Mouse (Mus musculus): Measurements from ENCODE around the gene E030018B13Rik. TPM values are rescaled to one million over a fixed set of nuclear protein-coding genes. Genes with fewer than 3 reads are reported as not detected.

The E030018B13Rik gene
- polyA plus RNA-seq, 1 experiment from 2014 or later = 0.25 TPM

DNA sequence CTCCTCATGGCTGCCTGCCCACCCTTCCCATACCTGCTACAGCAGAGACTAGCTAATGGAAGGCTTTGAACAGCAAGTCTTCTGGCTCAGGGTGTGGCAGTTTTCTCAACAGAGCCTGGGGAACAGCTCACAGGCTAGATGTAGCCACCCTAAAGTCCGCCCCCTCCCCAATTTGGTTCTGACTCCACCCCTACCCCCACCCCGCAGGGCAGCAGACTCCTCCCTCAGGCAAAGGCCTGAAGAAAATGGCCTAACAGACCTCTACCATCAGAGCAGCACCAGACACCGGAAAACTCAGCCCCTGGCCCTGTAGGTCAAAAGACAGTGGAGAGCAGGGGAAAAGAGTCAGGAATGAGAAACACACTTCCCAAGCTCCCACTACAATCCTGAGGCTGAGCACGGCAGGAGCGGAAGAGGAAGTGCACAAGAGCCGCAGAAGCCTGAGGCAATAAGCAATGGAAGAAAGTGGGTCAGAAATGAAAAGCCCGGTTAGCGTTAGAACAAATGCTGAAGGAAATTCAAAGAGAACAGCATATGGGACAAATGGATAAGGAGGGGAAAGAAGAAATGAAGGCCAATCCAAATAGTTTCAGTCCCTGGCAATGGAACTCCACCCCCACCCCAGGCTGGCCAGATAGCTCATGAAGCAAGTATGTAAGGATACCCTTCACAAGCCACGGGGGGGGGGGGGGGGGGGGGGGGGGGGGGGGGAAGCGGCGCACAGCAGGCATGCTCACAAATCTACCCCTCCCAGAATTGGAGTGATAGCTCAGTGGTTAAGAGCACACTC is 8.0 kb upstream of the E030018B13Rik start:
- no peak overlapping the region for H3K4me2 ChIP-seq (replicated peaks; ENCODE audit: low read depth, low read length)

GRCm38 (mm10) chr7:63910225-63910624 is 6.4 kb upstream of the E030018B13Rik start:
- peaks cover 49% of the 10 kb centered on the region for H3K4me1 ChIP-seq (ENCODE audit: control insufficient read depth, insufficient read depth, low read length)
- ATAC-seq (ENCODE audit: insufficient number of reproducible peaks, insufficient read depth, low FRiP score, low read depth) = no peak
- H3K27ac ChIP-seq (ENCODE audit: low read length) = no peak overlapping the region
- no peaks in the 10 kb centered on the region for H3K36me3 ChIP-seq (ENCODE audit: control insufficient read depth, insufficient read depth, low read length)
- no peaks in the 10 kb centered on the region for H3K9me3 ChIP-seq (ENCODE audit: control insufficient read depth, low read depth, low read length)
- 65% methylated on average over 5 of the region's 5 CpGs for WGBS
- H3K9ac ChIP-seq (replicated peaks; ENCODE audit: low read depth, low read length) = no peak overlapping the region
- no peak overlapping the region for H3K4me3 ChIP-seq (ENCODE audit: low read depth, low read length)
- H3K27me3 ChIP-seq (ENCODE audit: control insufficient read depth, insufficient read depth, low read length) = no peaks in the 10 kb centered on the region
- H3K4me2 ChIP-seq (replicated peaks; ENCODE audit: low read depth, low read length) = no peak overlapping the region

More for the DNA sequence above, 8.0 kb upstream of the E030018B13Rik start:
- H3K9me3 ChIP-seq (ENCODE audit: control insufficient read depth, low read depth, low read length) = no peaks in the 10 kb centered on the region
- no peak overlapping the region for H3K4me3 ChIP-seq (ENCODE audit: low read depth, low read length)
- WGBS = 41% methylated on average over 9 of the region's 11 CpGs
- peaks cover 42% of the 10 kb centered on the region for H3K4me1 ChIP-seq (ENCODE audit: control insufficient read depth, insufficient read depth, low read length)
- H3K9ac ChIP-seq (replicated peaks; ENCODE audit: low read depth, low read length) = no peak overlapping the region
- peak; percentile 57; the same call in 1 of the 2 replicates for ATAC-seq (ENCODE audit: insufficient number of reproducible peaks, insufficient read depth, low FRiP score, low read depth)
- no peaks in the 10 kb centered on the region for H3K27me3 ChIP-seq (ENCODE audit: control insufficient read depth, insufficient read depth, low read length)
- H3K36me3 ChIP-seq (ENCODE audit: control insufficient read depth, insufficient read depth, low read length) = no peaks in the 10 kb centered on the region
- peak overlapping the region; percentile 58 for H3K27ac ChIP-seq (ENCODE audit: low read length)

GRCm38 (mm10) chr7:63910912-63911311 is 5.7 kb upstream of the E030018B13Rik start:
- Histone ChIP-seq H3K9ac (replicated peaks; ENCODE audit: low read depth, low read length) (no peak overlapping the region), H3K27ac (ENCODE audit: low read length) (no peak overlapping the region), H3K4me2 (replicated peaks; ENCODE audit: low read depth, low read length) (no peak overlapping the region), H3K36me3 (ENCODE audit: control insufficient read depth, insufficient read depth, low read length) (no peaks in the 10 kb centered on the region), H3K9me3 (ENCODE audit: control insufficient read depth, low read depth, low read length) (no peaks in the 10 kb centered on the region), H3K4me1 (ENCODE audit: control insufficient read depth, insufficient read depth, low read length) (peaks cover 49% of the 10 kb centered on the region), H3K4me3 (ENCODE audit: low read depth, low read length) (no peak overlapping the region), H3K27me3 (ENCODE audit: control insufficient read depth, insufficient read depth, low read length) (no peaks in the 10 kb centered on the region)
- WGBS = 41% methylated on average over 4 of the region's 4 CpGs
- no peak for ATAC-seq (ENCODE audit: insufficient number of reproducible peaks, insufficient read depth, low FRiP score, low read depth)

GRCm38 (mm10) chr7:63911383-63912233 is 5.0 kb upstream of the E030018B13Rik start:
- Histone ChIP-seq H3K4me3 (ENCODE audit: low read depth, low read length) (no peak overlapping the region), H3K9me3 (ENCODE audit: control insufficient read depth, low read depth, low read length) (no peaks in the 10 kb centered on the region), H3K4me2 (replicated peaks; ENCODE audit: low read depth, low read length) (no peak overlapping the region), H3K4me1 (ENCODE audit: control insufficient read depth, insufficient read depth, low read length) (peaks cover 49% of the 10 kb centered on the region), H3K27me3 (ENCODE audit: control insufficient read depth, insufficient read depth, low read length) (no peaks in the 10 kb centered on the region), H3K27ac (ENCODE audit: low read length) (peak overlapping the region; percentile 48; the same call in 1 of the 2 replicates), H3K36me3 (ENCODE audit: control insufficient read depth, insufficient read depth, low read length) (no peaks in the 10 kb centered on the region), H3K9ac (replicated peaks; ENCODE audit: low read depth, low read length) (no peak overlapping the region)
- peak; percentile 18; the same call in 1 of the 2 replicates for ATAC-seq (ENCODE audit: insufficient number of reproducible peaks, insufficient read depth, low FRiP score, low read depth)
- WGBS = 52% methylated on average over 8 of the region's 8 CpGs

- whole genome bisulfite sequencing = 29% methylated on average over 7 of the region's 7 CpGs
- Histone ChIP-seq H3K4me2 (replicated peaks; ENCODE audit: low read depth, low read length) (no peak overlapping the region), H3K4me3 (ENCODE audit: low read depth, low read length) (no peak overlapping the region), H3K27me3 (ENCODE audit: control insufficient read depth, insufficient read depth, low read length) (no peaks in the 10 kb centered on the region), H3K4me1 (ENCODE audit: control insufficient read depth, insufficient read depth, low read length) (peaks cover 49% of the 10 kb centered on the region), H3K27ac (ENCODE audit: low read length) (peak overlapping the region; percentile 48; the same call in 1 of the 2 replicates), H3K9ac (replicated peaks; ENCODE audit: low read depth, low read length) (no peak overlapping the region), H3K9me3 (ENCODE audit: control insufficient read depth, low read depth, low read length) (no peaks in the 10 kb centered on the region), H3K36me3 (ENCODE audit: control insufficient read depth, insufficient read depth, low read length) (no peaks in the 10 kb centered on the region)
- ATAC-seq (ENCODE audit: insufficient number of reproducible peaks, insufficient read depth, low FRiP score, low read depth) = peak; percentile 57
These were observed 4.3 kb upstream of the E030018B13Rik start for GRCm38 (mm10) chr7:63912234-63912810.

DNA sequence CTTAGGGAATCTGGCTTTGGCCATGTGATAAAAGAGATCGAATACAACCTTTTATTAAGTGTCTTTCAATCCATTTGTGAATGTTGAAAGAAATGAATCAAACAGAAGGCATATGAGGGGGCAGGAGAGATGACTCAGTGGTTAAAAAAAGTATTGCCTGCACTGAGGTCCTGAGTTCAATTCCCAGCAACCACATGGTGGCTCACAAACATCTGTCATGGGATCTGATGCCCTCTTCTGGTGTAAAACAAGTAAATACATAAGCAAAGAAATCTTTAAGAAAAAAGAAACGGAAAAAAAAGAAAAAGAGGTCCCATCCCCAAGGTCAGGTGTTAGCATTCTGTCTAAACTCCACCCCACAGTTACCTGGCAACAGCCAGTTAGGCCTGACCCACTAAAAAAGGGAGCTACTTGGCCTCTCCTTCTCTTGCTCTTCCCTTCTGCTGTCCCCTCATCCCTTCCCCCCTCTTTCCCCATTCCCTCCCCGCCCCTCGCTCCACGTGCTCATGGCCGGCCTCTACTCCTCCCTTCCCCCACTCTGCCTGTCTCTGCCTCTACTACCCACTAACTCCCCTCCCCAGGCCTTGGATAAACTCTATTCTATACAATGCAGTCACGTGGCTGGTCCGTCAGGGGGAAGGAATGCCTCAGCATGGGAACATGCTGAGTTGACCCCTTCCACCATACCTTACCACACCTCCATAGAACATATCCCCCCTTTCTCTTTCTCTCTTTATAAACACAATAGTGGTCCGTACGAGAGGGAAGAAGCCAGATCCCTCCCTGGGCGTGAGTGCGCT is 3.5 kb upstream of the E030018B13Rik start:
- Histone ChIP-seq H3K4me1 (ENCODE audit: control insufficient read depth, insufficient read depth, low read length) (peaks cover 48% of the 10 kb centered on the region), H3K9me3 (ENCODE audit: control insufficient read depth, low read depth, low read length) (no peaks in the 10 kb centered on the region), H3K27ac (ENCODE audit: low read length) (no peak overlapping the region), H3K4me2 (replicated peaks; ENCODE audit: low read depth, low read length) (no peak overlapping the region), H3K36me3 (ENCODE audit: control insufficient read depth, insufficient read depth, low read length) (no peaks in the 10 kb centered on the region), H3K27me3 (ENCODE audit: control insufficient read depth, insufficient read depth, low read length) (no peaks in the 10 kb centered on the region), H3K4me3 (ENCODE audit: low read depth, low read length) (no peak overlapping the region), H3K9ac (replicated peaks; ENCODE audit: low read depth, low read length) (no peak overlapping the region)
- ATAC-seq (ENCODE audit: insufficient number of reproducible peaks, insufficient read depth, low FRiP score, low read depth) = no peak
- WGBS = 32% methylated on average over 12 of the region's 12 CpGs

GRCm38 (mm10) chr7:63913724-63914692 is 2.6 kb upstream of the E030018B13Rik start:
- Histone ChIP-seq H3K9me3 (ENCODE audit: control insufficient read depth, low read depth, low read length) (no peaks in the 10 kb centered on the region), H3K4me3 (ENCODE audit: low read depth, low read length) (no peak overlapping the region), H3K36me3 (ENCODE audit: control insufficient read depth, insufficient read depth, low read length) (no peaks in the 10 kb centered on the region), H3K9ac (replicated peaks; ENCODE audit: low read depth, low read length) (no peak overlapping the region), H3K27me3 (ENCODE audit: control insufficient read depth, insufficient read depth, low read length) (no peaks in the 10 kb centered on the region), H3K4me1 (ENCODE audit: control insufficient read depth, insufficient read depth, low read length) (peaks cover 39% of the 10 kb centered on the region), H3K27ac (ENCODE audit: low read length) (no peak overlapping the region), H3K4me2 (replicated peaks; ENCODE audit: low read depth, low read length) (no peak overlapping the region)
- WGBS = 48% methylated on average over 10 of the region's 10 CpGs
- no peak for ATAC-seq (ENCODE audit: insufficient number of reproducible peaks, insufficient read depth, low FRiP score, low read depth)

All from stomach, embryonic 14.5 days (tissue).